Mouse (Mus musculus) cerebellum, adult 8-10 months (tissue): ENCODE results near the gene Aldh3b3.

Source experiments
- DNase-seq: peaks from one replicate; pipeline ENCODE4 v3.0.0; 2022

Aldh3b3 gene

GRCm38 (mm10) chr19:4003641-4004040 lies 45.2 kb downstream of the Aldh3b3 start:
- DNase-seq, result no peak

- no peak for DNase-seq
Measured at GRCm38 (mm10) chr19:4004331-4004730, 45.9 kb downstream of the Aldh3b3 start.

- no peak for DNase-seq
Measured at GRCm38 (mm10) chr19:4005091-4005490, 46.6 kb downstream of the Aldh3b3 start.

GRCm38 (mm10) chr19:4005971-4006370 lies 47.5 kb downstream of the Aldh3b3 start:
- no peak for DNase-seq

GRCm38 (mm10) chr19:4011086-4011485 lies 52.6 kb downstream of the Aldh3b3 start:
- DNase-seq, result no peak

- peak; percentile 95 for DNase-seq
Measured at GRCm38 (mm10) chr19:4012432-4013022, 54.1 kb downstream of the Aldh3b3 start, which contains the start of gene Ndufv1. Gene Ndufv1 (minus strand): TSS chr19:4012806.

- DNase-seq, result no peak
Measured at GRCm38 (mm10) chr19:4013066-4013465, 54.6 kb downstream of the Aldh3b3 start.

- DNase-seq, result peak; percentile 12
Measured at GRCm38 (mm10) chr19:4014802-4015201, 56.4 kb downstream of the Aldh3b3 start.

GRCm38 (mm10) chr19:4015635-4016034 lies 57.2 kb downstream of the Aldh3b3 start:
- DNase-seq, result no peak

- DNase-seq, result no peak
Measured at GRCm38 (mm10) chr19:4017921-4018587, 59.6 kb downstream of the Aldh3b3 start.

- peak; percentile 86 for DNase-seq
Measured at GRCm38 (mm10) chr19:4018743-4019583, 60.5 kb downstream of the Aldh3b3 start.
